Mouse (Mus musculus) G1E (cell line): ENCODE results near the gene Ubr7.

Experiments
- CTCF ChIP-seq: IDR thresholded peaks from 2 replicates; pipeline ENCODE4 v1.5.1; 2012; ENCODE audit warnings: low read depth, low read length, inconsistent platforms, mixed read lengths
- GATA1 ChIP-seq: IDR thresholded peaks from 2 replicates; pipeline ENCODE4 v1.6.1; 2012; ENCODE audit warnings: borderline replicate concordance, low read length, inconsistent platforms, mixed read lengths
- POLR2AphosphoS5 ChIP-seq: IDR thresholded peaks from 2 replicates; pipeline ENCODE4 v1.6.1; 2012; ENCODE audit warnings: low read depth, low read length, inconsistent platforms; ENCODE audit not compliant: insufficient replicate concordance
- TAL1 ChIP-seq: conservative IDR thresholded peaks from 2 replicates; pipeline ENCODE4 v1.6.1; 2012; ENCODE audit warnings: low read depth, low read length, inconsistent platforms, mixed read lengths

- TF ChIP-seq TAL1 (no peak), CTCF (no peak), GATA1 (no peak), POLR2AphosphoS5 (no peak)
These were observed 1.2 kb downstream of the Ubr7 start for GRCm38 (mm10) chr12:102758936-102759335.
